ENCODE assay signal across 16 mouse cellular contexts in the genomic region with DNA sequence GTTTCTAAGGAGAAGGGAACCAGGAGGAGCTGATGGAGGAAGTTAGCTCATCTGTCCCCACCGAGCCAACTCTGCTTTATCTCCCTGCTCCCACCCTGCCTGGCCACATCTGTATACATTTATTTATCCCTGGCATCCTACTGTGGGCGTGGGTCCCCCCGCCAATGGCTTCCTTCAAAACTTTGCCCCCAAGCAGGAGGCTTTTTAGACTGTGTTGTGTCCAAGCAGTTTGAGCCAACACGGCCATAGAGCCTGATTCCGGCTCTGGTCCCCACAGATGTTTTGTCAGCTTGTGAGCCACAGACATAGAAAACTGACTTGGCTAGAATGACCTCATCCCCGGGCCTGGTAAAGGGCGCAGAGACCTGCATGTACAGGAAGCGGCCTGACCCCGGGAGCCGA.
A peak's percentile ranks its signal among the peaks of the same experiment; 100 is the strongest.
DNase-seq lines count a peak whose midpoint lies in the region; ATAC-seq and TF ChIP-seq lines count a peak whose summit lies in the region.
"Had no signal": no experiment of that assay in that cellular context is flagged by ENCODE, and none has a peak within 500 bp of the region (broad histone marks: within the 10 kb centered on the region; RNA-seq: fewer than 3 reads in every experiment).

No protein-coding gene starts in this region.

- H3K9ac ChIP-seq in heart, postnatal 0 days (replicated peaks; ENCODE audit: low read depth, low read length) = no peak overlapping the region
- H3K9ac ChIP-seq: forebrain, embryonic 13.5 days; liver, postnatal 0 days; midbrain, embryonic 13.5 days had no signal

- H3K4me2 ChIP-seq in heart, postnatal 0 days (ENCODE audit: low read depth, low read length) = no peak overlapping the region
- H3K4me2 ChIP-seq: forebrain, embryonic 13.5 days; midbrain, embryonic 13.5 days had no signal

- no peak for TF ChIP-seq CTCF in heart, postnatal 0 days (IDR thresholded peaks at IDR 0.05; ENCODE audit: low read depth)

- WGBS in heart, embryonic 10.5 days = 49% methylated on average over 10 of the region's 10 CpGs
- WGBS in heart, postnatal 0 days = 50% methylated on average over 10 of the region's 10 CpGs

- H3K9me3 ChIP-seq in heart, embryonic 10.5 days = no peaks in the 10 kb centered on the region
- H3K9me3 ChIP-seq in heart, postnatal 0 days (replicated peaks; ENCODE audit: control insufficient read depth, low read length) = no peaks in the 10 kb centered on the region
- H3K9me3 ChIP-seq: forebrain, embryonic 13.5 days had no signal

- peak; percentile 45 to 57 for DNase-seq in heart, adult 18-20 months
- no peak for DNase-seq in heart, embryonic 10.5 days (ENCODE audit: low spot score)
- peak; percentile 38 to 45 for DNase-seq in kidney, postnatal 36 days
- no peak for DNase-seq in kidney, adult 11 months
- peak; percentile 40 for DNase-seq in heart, postnatal 0 days (ENCODE audit: low spot score)
- DNase-seq in lung, postnatal 14 days = peak; percentile 39
- DNase-seq in cerebellum, postnatal 4 days (ENCODE audit: low spot score in 2 of 2) = no peak
- no peak for DNase-seq in testis, postnatal 10 days (ENCODE audit: low spot score)
- DNase-seq: cerebellum, postnatal 10 days; liver, postnatal 0 days; spleen, adult 18-20 months; thymus, postnatal 4 days had no signal

- ATAC-seq in heart, postnatal 0 days (ENCODE audit: insufficient read depth, low read depth) = peak; percentile 37
- ATAC-seq: activated CD4-positive, CD25-positive, alpha-beta regulatory T cell, adult 4 months; forebrain, embryonic 13.5 days; liver, postnatal 0 days; midbrain, embryonic 13.5 days had no signal

- H3K27ac ChIP-seq in heart, embryonic 10.5 days = no peak overlapping the region; the same call in 1 of the 2 replicates
- no peak overlapping the region for H3K27ac ChIP-seq in heart, postnatal 0 days (ENCODE audit: low read depth)
- H3K27ac ChIP-seq: forebrain, embryonic 13.5 days; midbrain, embryonic 13.5 days had no signal

- peaks cover 62% of the 10 kb centered on the region for H3K4me1 ChIP-seq in heart, embryonic 10.5 days
- peaks cover 16% of the 10 kb centered on the region for H3K4me1 ChIP-seq in heart, postnatal 0 days (ENCODE audit: control insufficient read depth, insufficient read depth)

- no peaks in the 10 kb centered on the region for H3K36me3 ChIP-seq in heart, embryonic 10.5 days
- no peaks in the 10 kb centered on the region for H3K36me3 ChIP-seq in heart, postnatal 0 days (replicated peaks; ENCODE audit: control insufficient read depth, insufficient read depth, low read length)
- H3K36me3 ChIP-seq: midbrain, embryonic 13.5 days had no signal

- no peaks in the 10 kb centered on the region for H3K27me3 ChIP-seq in heart, embryonic 10.5 days (ENCODE audit: insufficient read depth, poor library complexity, severe bottlenecking)
- no peaks in the 10 kb centered on the region for H3K27me3 ChIP-seq in heart, postnatal 0 days (ENCODE audit: control insufficient read depth, insufficient read depth, low read length)
- H3K27me3 ChIP-seq: forebrain, embryonic 13.5 days; midbrain, embryonic 13.5 days had no signal

- H3K4me3 ChIP-seq in heart, embryonic 10.5 days = no peak overlapping the region
- H3K4me3 ChIP-seq in heart, postnatal 0 days (ENCODE audit: low read depth, low read length) = no peak overlapping the region
- H3K4me3 ChIP-seq: forebrain, embryonic 13.5 days; midbrain, embryonic 13.5 days; myocyte had no signal

- no peak for TF ChIP-seq EP300 in heart, postnatal 0 days (IDR thresholded peaks at IDR 0.05; ENCODE audit: low read depth)

Comparison
In these comparisons a context has a peak if more than half of its experiments do, and no peak if none do; other contexts are left out.
1. DNase-seq: peak in heart, adult 18-20 months (2 of 2), kidney, postnatal 36 days (2 of 2), heart, postnatal 0 days (single experiment) and lung, postnatal 14 days (single experiment); none in heart, embryonic 10.5 days (single experiment), kidney, adult 11 months (single experiment), cerebellum, postnatal 4 days (0 of 2) and testis, postnatal 10 days (single experiment).